Mouse (Mus musculus): ENCODE data around the gene Dbndd2.

- TF ChIP-seq CTCF (IDR thresholded peaks at IDR 0.05; ENCODE audit: borderline replicate concordance, extremely low read depth, insufficient read depth, insufficient read length) (no peak), POLR2A (IDR thresholded peaks at IDR 0.05; ENCODE audit: borderline replicate concordance, extremely low read depth, insufficient read depth, insufficient read length, poor library complexity, severe bottlenecking) (no peak)
Observed at GRCm38 (mm10) chr2:164448921-164449320, 37.0 kb upstream of the Dbndd2 start.
